Mouse (Mus musculus): ENCODE measurements around the gene Agt.

DNA sequence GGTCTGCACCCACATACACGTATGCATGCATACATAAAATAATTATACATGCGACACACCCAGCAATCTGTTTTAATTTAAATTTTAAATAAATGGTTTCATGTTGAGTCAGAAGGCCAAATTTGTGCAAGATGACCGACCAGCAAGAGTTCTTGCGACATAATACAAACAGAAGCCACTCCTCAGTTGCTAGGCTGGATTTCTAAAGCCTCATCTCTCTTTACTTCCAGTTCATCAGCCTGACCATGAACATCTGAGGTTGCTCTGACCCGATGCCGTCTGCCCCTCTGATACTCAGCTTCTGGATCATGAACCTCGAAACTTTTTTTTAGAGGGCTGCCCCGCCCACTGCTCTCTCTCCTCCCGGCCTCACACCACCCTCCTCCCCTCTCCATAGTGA is 48.7 kb upstream of the Agt start:
- TF ChIP-seq CTCF (IDR thresholded peaks at IDR 0.05; ENCODE audit: low read depth) (no peak), EP300 (optimal IDR thresholded peaks at IDR 0.05) (no peak)

Measured in stomach, postnatal 0 days (tissue).